Mouse (Mus musculus) heart, adult 8-10 months (tissue): Measurements from ENCODE around the gene Hoxa3. TPM values are rescaled to one million over a fixed set of nuclear protein-coding genes. Genes with fewer than 3 reads are reported as not detected.

Experiments
- DNase-seq: peaks from one replicate; pipeline ENCODE4 v3.0.0; 2022; ENCODE audit warnings: low spot score
- total RNA-seq, 4 experiments: library from RNA; stranded (reverse); gene quantifications; 2 replicates each; pipeline ENCODE4 v1.2.4; 2022

Hoxa3 gene
- total RNA-seq, 4 experiments from 2014 or later: 0.16 to 0.89 (median 0.31) TPM

DNA sequence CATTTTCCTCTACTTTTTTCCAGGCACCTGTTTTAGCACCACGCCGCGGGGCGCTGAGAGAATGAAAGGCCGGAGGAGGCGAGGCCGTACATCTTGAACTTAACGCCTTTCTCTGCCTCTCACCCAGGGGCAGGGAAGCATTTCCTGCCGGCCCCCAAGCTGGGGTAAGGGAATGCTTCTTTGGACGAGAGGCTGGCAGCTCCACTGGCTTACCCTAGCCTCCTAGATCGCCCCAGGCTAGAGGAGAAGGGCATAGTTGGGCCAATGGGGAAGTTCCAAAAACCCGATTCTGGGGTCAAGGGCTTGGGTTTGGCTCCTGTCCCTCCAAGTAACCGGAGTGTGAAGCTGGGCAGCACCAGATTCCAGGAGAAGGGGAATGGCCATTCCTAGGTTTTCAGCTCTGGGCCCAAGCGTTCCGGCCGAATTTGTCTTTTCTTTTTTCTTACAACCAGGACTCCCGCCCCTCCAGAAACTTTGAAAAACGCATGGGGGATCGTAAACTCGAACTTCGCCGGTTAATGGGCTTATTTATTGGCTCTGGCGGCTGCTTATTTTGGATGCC, 19.9 kb upstream of the Hoxa3 start:
- no peak for DNase-seq

DNA sequence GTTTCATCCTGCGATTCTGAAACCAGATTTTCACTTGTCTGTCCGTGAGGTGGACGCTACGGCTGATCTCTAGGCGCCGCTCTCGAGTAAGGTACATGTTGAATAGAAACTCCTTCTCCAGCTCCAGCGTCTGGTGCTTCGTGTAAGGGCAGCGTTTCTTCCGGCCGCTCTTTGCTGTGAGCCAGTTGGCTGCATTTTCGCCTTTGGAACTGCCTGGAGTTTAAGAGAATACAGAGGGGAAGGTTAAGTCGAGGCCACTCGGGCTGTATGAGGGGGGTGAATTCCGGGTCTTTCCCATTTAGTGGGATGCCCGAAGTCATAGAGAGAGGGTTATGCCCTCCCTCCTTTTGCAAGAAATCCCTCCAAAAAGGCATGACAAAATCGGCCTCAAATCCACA, 19.4 kb upstream of the Hoxa3 start:
- DNase-seq: no peak

DNA sequence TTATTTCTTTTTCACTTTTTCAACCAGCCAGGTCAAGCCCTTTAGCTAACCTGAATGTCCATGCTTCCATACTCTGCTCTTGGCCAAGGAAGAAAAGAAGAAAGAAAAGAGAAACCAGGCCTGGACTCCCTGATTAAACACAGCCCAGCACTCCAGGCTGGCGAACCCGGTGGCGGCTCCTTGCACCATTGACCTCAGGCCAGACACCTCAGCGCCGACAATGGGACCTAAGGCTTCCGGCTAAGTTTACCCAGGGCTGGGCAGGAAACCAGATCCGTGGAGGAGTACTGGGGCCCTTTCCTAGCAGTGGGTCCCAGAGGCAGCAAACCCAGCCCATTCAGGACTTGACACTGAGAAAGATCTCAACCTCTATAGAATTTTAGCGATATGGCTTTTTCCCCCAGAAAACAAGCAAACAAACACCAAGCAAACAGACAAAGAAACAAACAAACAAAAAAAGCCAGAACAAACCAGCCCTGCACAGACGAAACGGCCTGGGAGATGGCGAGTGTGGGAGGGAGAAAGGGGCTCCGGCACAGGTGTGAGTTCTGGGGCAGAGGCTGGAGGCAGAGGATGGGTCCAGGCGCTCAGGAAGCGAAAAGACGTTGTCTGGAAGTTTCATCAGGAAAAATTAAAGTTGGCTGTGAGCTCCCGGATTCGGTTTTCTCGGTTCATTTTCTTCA, 18.9 kb upstream of the Hoxa3 start:
- no peak for DNase-seq

DNA sequence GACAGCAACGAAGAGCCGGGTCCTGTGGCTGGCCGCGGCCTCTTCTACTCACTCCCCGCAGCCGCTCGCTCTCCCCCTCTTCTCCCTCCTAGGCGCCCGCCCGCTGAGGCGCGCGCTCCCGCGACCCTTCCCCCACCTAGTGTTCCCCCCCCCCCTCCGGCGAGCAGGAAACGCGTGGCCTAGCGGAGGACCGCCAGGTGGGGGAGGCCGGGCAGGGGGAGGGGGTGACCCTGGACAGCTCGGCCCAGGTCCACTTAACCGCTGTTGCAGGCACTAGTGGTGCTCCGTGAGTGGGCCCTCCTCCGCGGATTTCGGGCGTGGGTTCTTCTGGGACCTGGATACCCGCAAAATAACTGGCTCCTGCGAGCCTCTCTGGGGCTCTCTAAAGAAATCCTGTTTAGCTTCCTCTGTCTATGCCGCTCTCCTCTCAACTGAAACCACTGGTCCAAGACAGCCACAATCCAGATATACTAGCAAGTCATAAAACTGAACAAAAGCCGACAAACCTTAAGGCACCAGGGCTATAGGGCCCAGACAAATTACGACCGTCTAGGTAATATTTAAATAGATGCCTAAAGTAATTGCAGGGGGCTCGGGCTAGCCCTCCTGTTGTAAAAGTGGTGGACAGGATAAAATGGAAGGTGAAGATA, 17.5 kb upstream of the Hoxa3 start, which contains the start of gene Hoxa9:
Gene Hoxa9 (minus strand): TSS at position 574 of the 650 bp plus-strand sequence.
- DNase-seq: no peak

DNA sequence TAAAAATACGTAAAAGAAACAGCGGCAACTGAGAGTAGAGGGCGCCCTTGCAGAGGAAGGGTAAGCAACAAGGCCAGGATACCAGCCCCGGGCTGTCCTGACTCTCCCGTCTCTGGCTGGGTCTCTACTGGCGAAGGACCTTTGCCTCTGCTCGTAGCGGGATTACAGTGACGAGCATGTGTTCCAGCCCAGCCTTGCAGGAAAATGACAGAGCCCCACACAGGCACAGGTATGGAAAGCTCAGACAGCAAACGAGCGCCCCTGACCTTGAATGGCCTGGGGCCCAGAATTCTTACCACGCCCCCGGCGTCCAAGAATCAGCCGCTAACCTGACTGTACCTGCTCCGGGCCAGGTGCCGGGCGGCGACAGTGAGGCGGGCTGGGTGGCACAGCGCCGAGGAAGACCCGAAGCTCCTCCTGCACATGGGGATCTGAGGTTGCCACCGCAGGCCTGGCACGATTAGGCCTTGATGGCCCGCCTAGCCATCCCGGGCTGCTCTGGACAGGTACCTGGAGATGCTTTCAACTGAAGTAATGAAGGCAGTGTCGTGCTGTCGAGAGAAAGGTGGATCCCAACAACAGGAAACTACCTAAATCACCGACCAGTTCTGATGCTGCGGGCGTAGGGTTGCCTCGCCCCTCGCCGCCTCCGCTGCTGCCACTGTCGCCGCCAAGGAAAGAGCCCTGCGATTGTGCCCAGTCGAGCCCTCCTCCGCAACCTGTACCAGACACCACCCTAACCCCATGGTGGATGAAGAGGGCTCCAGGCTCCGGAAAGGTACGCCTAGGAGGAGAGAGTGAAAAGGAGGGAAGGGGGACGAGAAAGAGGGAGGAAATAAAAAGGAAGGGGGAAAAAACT, 16.7 kb upstream of the Hoxa3 start:
- DNase-seq: no peak

DNA sequence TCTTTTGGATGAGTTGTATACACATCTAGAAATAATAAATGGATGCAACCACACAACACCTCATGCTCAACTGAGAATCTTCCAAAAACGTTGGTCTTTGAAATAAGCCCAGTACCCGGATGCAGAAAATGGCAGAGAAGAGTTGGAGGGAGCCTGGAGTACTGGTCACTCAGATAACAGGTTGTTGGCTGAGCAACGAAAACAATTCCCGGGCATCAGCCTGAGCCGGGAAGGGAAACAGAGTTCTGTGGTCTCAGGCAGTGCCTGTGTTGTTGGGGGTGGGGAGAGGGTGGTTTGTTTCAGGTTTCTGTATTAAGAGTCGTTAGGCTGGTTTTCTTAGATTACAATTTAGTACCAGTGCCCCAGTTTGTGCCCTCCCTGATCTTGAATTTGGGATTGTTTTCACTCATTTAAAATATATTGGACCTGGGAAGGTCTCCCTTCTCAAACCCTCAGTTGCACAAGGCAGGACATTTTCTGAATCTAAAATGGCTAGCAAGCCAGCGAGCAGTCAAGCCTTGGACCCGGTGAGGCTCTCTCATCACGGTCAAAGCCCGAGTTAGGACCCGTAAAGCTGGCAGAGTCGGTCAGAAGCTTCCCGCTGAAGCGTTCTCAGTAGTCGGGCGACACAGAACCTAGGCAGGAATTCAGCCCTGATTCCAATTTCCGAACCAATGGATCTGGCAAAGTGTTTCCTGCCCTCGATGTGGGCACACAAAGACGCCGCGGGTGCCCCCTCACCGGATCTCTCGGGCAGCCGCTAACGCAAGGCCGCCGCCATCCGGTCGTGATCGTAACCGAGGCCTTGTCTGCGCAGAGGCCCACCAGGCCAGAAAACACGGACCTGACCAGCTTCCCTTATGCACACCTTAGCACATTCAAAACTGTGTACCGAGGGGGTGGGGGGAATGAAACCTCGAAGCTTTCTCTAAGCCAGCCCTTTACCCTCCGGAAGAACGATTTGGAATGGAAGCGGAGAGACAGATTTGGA, 15.6 kb upstream of the Hoxa3 start:
- no peak for DNase-seq

DNA sequence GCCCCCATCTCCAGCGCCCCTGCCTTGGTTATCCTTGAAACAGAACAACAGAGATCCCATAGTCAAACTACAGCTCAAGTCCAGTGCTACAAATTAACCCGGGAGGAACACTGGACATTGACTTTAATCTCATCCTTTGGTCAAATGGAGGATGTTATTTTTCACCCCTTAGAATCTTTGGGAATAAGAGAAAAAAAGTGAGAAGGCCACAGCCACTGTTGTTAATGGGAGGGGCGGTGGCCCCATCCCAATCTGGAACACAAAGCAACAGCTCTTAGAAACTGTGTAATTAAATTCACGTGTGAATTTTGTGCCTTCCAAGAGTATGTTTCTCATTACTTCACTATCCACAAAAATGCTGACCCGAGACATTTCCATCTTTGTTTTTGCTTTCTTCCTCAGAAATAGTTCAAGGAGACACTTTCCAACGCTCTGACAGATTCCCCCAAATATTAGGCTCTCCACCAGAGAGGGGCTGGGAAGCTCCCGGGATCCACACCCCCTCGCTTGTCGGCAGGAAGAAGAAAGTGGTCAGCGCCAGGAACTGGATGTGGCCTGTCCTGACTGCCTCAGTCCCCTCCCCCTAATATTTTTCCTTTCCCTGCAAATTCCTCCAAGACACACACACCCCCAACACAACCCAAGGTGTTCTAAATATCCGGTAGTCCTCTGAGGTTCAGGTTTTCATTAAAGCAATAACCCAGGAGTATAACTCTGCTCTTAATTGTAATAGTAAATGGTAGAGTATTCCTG, 14.5 kb upstream of the Hoxa3 start:
- no peak for DNase-seq

DNA sequence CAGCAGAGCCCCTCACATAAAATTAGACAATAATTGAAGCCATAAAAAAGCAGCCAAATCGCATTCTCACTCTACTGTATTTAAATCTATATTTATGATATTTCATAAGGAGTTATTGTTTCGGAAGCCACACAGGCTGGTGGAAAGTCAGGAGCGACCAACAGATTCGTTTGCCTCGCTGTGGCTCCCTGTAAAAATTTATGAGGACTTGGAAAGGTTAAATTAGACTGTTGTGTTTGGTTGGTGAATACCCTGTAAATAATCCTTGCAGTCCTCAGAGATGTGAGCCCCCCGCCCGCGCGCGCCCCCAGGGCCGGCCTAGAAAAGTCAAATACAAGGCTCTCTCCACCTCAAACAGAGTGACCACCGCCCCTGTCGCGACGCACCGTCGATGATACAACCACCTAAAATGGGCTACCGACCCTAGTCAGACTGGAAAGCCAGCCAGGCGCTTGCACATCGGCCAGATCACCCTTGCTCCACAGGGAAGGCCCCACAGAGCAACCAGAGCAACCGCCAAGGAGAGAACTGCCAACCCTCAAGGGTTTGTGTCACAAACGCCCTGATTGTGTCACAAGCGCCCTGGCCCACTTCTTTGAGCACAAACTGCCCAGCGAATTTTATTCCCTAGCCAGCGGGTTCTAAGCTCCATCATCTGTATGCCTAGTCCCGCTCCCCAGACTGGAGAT, 13.6 kb upstream of the Hoxa3 start:
- DNase-seq: no peak

DNA sequence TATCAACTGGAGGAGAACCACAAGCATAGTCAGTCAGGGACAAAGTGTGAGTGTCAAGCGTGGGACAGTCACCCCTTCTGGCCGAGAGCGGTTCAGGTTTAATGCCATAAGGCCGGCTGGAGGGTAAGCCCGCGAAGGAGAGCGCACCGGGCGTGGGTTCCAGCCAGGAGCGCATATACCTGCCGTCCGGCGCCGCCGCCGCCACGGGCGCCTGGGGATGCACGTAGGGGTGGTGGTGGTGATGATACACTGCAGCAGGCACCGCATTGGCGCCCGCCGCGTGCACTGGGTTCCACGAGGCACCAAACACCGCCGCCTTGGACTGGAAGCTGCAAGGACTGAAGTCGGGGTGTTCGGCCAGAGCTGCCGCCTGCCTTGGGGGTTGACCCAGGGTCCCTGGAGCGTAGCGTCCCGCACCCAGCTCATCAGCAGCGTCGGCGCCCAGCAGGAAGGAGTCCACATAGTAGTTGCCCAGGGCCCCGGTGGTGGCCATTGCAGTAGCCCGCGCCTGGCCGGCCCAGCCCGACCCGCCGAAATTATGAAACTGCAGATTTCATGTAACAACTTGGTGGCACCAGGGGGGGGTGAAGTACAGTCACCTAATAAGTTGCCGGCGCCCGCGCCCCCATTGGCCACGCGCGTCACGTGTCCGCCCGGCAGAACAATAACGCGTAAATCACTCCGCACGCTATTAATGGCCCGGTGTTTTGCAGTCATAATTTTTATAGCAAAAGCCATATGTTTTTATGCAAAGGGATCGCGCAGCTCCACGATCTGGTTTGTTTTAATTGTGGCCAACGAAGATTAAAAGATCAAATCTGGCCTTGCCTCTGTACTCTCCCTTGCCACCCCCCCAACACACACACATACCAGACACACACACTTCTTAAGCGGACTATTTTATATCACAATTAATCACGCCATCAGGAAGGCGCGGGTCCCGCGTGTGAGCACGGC, 12.8 kb upstream of the Hoxa3 start:
- DNase-seq: no peak

DNA sequence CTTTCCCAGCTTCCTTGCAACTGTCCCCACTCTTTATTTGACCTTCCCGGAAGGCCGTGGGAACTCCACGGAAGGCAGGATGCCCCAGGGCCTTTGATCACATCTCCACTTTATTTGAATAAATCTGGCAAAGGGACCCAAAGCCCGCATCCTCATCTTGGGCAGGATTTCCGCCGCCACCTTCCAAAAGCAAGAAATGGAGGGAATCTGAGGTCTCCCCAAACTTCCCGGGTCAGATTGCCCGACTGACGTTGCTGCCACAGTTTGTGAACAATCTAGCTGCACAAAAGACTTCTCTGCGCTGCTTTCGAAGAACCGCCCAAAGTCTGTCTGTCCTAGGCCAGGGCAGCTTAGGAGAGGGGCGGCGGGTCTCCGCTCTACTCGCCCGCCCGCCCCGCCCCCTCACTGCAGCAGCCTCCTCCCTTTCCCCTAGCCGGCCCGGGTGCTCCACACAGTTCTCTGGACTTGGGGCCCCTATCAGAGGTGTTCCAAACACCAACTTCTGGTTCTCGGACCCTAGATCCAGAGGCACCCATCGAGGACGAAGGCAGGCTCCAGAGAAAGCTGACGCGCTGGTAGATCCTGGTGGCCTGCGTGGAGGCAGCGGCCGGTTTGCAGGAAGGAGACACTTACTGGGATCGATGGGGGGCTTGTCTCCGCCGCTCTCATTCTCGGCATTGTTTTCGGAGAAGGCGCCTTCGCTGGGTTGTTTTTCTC, 11.9 kb upstream of the Hoxa3 start:
- DNase-seq: no peak

DNA sequence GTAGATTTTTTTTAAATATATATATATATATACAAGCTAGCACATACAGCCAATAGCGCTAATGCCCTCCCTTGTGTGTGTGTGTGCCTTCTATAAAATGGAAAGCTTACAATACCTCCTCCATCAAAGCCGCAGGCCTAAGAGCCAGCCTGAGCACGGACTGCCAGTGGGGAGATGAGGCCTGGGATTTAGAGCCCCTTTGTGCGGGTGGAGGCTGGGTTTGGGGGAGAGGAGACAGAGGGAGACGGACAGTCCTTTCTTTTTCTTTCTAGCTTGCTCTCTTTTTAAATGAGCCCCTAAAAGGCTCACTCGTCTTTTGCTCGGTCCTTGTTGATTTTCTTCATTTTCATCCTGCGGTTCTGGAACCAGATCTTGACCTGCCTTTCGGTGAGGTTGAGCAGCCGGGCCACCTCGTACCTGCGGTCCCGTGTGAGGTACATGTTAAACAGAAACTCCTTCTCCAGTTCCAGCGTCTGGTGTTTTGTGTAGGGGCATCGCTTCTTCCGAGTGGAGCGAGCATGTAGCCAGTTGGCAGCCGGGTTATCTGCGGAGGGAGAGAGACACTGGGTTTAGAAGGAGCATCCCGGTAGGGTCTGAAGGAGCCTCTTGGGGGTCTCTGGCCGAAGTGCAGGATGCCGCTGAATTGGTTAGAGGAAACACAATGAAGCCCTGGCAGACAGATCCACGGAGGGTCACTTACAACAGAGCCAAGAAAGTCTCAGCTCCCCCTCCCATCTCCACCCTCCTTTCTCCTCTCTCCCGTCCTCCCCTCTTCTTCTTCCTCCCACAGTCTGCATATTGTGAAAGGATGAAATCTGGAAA, 11.0 kb upstream of the Hoxa3 start:
- no peak for DNase-seq

DNA sequence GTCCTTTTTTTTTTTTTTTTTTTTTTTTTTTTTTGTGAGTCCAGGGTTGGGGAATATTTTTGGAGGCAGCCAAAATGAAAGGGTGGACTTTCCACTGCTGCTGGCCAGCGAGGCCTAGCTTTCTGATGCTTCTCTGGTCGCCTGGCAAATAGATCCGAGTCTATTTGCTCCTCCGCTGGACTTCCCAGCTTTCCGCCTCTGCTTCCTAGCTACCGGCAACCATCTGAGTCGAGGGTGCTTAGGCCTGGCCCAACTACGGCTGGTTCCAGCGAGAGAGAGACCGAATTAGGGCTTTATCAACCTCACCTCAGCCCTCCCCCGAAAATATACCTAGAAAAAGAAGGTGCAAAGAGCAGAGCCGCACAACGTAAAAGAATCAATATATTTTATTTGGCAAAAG, 9.6 kb upstream of the Hoxa3 start:
- no peak for DNase-seq

DNA sequence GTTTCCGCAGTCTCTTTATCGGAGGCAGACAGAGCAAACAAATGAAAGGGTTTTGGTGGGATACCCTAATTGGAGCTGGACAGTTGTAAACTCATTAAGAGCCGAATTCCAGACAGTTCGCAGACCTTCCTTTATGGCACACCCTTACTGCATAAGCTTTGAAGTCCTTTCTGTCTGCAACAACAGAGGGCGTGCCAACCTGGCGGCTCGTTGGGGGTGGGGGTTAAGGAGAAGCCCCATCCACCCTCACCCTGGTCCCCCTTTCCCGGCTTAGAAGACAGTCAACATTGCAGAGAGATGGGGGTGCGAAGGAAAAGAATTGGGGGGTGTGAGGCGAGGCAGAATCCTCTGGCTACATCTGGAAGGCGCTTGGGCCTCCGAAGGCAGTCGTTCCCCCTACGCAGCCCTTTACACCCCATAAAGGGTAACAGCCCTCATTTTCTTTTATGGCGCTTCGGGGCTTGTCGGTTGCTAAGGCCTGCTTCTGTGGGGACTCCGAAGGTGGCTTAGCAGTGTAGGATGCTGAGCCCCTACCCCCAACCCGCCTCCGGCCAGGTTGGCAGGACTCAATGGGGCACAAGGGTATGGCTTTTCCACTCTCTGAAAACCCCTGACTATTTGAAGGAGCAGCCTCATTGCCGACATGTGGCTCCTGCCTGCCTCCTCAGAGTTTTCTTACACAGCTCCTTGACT, 9.0 kb upstream of the Hoxa3 start:
- no peak for DNase-seq

DNA sequence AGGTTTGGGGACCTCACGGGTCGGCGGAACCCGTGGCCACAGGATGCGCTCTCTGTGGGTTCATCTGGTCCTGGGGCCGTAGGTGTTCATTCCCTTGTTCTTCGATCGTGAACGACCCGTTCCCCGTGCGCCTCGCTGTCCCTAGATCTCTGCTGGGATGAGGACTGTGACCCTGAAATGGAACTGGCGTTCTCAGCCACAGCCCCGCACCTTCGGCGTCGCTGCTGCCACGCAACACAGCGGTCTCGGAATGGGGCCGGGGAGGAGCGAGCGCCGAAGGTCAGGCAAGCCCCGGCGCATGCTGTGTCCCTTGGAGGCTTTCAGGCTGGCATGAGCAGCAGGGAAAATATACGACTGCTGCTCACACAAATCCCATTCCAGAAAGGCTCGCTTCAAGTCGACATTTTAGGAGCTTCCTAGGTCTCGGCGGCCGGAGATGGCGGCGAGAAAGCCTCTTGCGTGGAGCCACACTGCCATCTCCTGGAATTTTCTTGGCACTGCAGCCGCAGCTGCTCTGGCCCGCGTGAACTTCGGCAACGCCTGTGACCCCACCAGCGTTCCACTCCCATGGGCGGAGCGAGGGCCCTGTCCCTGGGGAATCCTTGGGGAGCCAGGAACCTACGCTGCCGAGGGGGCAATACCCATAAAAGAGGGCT, 8.3 kb upstream of the Hoxa3 start, which contains the start of gene Hoxa7:
Gene Hoxa7 (minus strand): TSS at position 518 of the 656 bp plus-strand sequence.
- peak; percentile 82 for DNase-seq

DNA sequence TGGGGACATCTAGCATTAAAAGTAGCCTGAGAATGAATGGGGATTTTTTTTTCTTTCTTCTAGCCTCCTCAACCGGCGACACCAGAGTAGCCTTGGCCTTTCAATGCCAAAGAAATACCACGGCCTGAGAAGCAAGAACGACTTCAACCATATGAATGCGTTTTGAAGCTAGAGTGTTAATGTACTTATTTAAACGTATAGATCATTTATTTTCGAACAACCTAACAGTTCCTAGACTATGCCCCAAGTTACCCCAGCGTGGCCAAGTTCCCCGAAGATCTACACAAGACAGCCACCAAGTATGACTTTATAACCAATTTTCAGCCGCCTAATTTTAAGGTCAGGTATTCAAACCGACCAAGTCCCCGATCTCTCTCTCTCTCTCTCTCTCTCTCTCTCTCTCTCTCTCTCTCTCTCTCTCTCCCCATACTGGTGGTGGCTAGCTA, 7.8 kb upstream of the Hoxa3 start:
- DNase-seq: no peak
